Mouse (Mus musculus) spleen, postnatal 4 days (tissue): ENCODE results near the gene Oxt.
"Not testable (repeated sequence)": the region's sequence is repeated elsewhere in the genome, so short reads cannot be mapped to it uniquely, and the experiment has no call there.

Experiments
- DNase-seq, 2 experiments: peaks; one replicate each; pipeline ENCODE4 v3.0.0; 2022; ENCODE audit warnings: low spot score in 2 of 2

Oxt gene

GRCm38 (mm10) chr2:130575873-130576272 is at the start of gene Oxt:
Gene Oxt, plus strand, starts transcription at chr2:130576173.
- no peak for DNase-seq

GRCm38 (mm10) chr2:130528457-130528856 is 47.5 kb upstream of the Oxt start:
- DNase-seq, result no peak

- DNase-seq, result no peak
Measured at GRCm38 (mm10) chr2:130529290-130529689, 46.7 kb upstream of the Oxt start.

- DNase-seq, result no peak
Measured at GRCm38 (mm10) chr2:130529925-130530324, 46.0 kb upstream of the Oxt start.

- no peak for DNase-seq
Measured at GRCm38 (mm10) chr2:130532201-130532600, 43.8 kb upstream of the Oxt start.

GRCm38 (mm10) chr2:130535017-130535416 is 41.0 kb upstream of the Oxt start:
- no peak for DNase-seq

GRCm38 (mm10) chr2:130536890-130537289 is 39.1 kb upstream of the Oxt start:
- DNase-seq, result no peak

GRCm38 (mm10) chr2:130538876-130539546 is 37.0 kb upstream of the Oxt start:
- DNase-seq, result no peak

- peak in 1 of 2 experiments; percentile 22 for DNase-seq
Measured at GRCm38 (mm10) chr2:130540266-130540665, 35.7 kb upstream of the Oxt start.

GRCm38 (mm10) chr2:130546957-130547356 is 29.0 kb upstream of the Oxt start:
- no peak for DNase-seq

GRCm38 (mm10) chr2:130554841-130555240 is 21.1 kb upstream of the Oxt start:
- DNase-seq, result no peak

- DNase-seq, result no peak
Measured at GRCm38 (mm10) chr2:130556292-130556691, 19.7 kb upstream of the Oxt start.

GRCm38 (mm10) chr2:130557462-130557861 is 18.5 kb upstream of the Oxt start:
- no peak for DNase-seq

GRCm38 (mm10) chr2:130558015-130558414 is 18.0 kb upstream of the Oxt start:
- DNase-seq, result no peak

GRCm38 (mm10) chr2:130563212-130564055 is 12.5 kb upstream of the Oxt start, which contains the start of gene Mrps26:
Gene Mrps26, plus strand, starts transcription at chr2:130563742.
- peak; percentile 88 to 93 for DNase-seq

GRCm38 (mm10) chr2:130564063-130564462 is 11.9 kb upstream of the Oxt start:
- DNase-seq, result no peak

GRCm38 (mm10) chr2:130564983-130565382 is 11.0 kb upstream of the Oxt start:
- DNase-seq, result no peak

- DNase-seq, result no peak
Measured at GRCm38 (mm10) chr2:130568921-130569320, 7.1 kb upstream of the Oxt start.

GRCm38 (mm10) chr2:130569926-130570325 is 6.0 kb upstream of the Oxt start:
- DNase-seq, result no peak

- no peak for DNase-seq
Measured at GRCm38 (mm10) chr2:130574960-130575359, 1.0 kb upstream of the Oxt start.

GRCm38 (mm10) chr2:130576564-130576963 is 591 bp downstream of the Oxt start:
- DNase-seq, result not testable (repeated sequence)

GRCm38 (mm10) chr2:130577021-130577420 is 1.0 kb downstream of the Oxt start:
- no peak for DNase-seq

- DNase-seq, result peak; percentile 56 to 73
Measured at GRCm38 (mm10) chr2:130577632-130578031, 1.7 kb downstream of the Oxt start.
